Mouse (Mus musculus) right cerebral cortex, adult 2 months (tissue): Measurements from ENCODE around the gene Lsamp.

ENCODE experiments used
- DNase-seq, 2 experiments: peaks; one replicate each; pipeline ENCODE4 v3.0.0; 2021 to 2022; ENCODE audit warnings: low spot score in 2 of 2

The Lsamp gene

GRCm38 (mm10) chr16:42178866-42179265 lies 2194.7 kb downstream of the Lsamp start:
- DNase-seq = no peak

- DNase-seq = no peak
These were observed 2195.9 kb downstream of the Lsamp start for GRCm38 (mm10) chr16:42180025-42180424.

- no peak for DNase-seq
These were observed 2196.3 kb downstream of the Lsamp start for GRCm38 (mm10) chr16:42180473-42180872.

- peak in 1 of 2 experiments; percentile 37 for DNase-seq
These were observed 2205.4 kb downstream of the Lsamp start for GRCm38 (mm10) chr16:42189431-42190081.

GRCm38 (mm10) chr16:42190114-42191045 lies 2206.2 kb downstream of the Lsamp start:
- peak; percentile 89 to 90 for DNase-seq
